Mouse (Mus musculus): ENCODE data around the gene Itga6. TPM values are rescaled to one million over a fixed set of nuclear protein-coding genes. Genes with fewer than 3 reads are reported as not detected.
"Not testable (repeated sequence)": the region's sequence is repeated elsewhere in the genome, so short reads cannot be mapped to it uniquely, and the experiment has no call there.

Itga6 gene
- polyA plus RNA-seq, 1 experiment from 2014 or later, result 97.5 TPM

GRCm38 (mm10) chr2:71708886-71709285 lies 36.5 kb upstream of the Itga6 start:
- Histone ChIP-seq H3K27ac (ENCODE audit: low read depth) (no peak overlapping the region), H3K4me3 (ENCODE audit: low read depth, low read length) (no peak overlapping the region), H3K27me3 (ENCODE audit: insufficient read depth, low read length) (no peaks in the 10 kb centered on the region), H3K4me1 (ENCODE audit: insufficient read depth) (no peaks in the 10 kb centered on the region), H3K4me2 (no peak overlapping the region), H3K36me3 (ENCODE audit: insufficient read depth) (no peaks in the 10 kb centered on the region), H3K9ac (no peak overlapping the region), H3K9me3 (ENCODE audit: low read depth, low read length) (no peaks in the 10 kb centered on the region)
- TF ChIP-seq CTCF (IDR thresholded peaks at IDR 0.05; ENCODE audit: low read depth), result no peak
- DNase-seq (no peak), ATAC-seq (ENCODE audit: insufficient read depth) (no peak)
- 79% methylated on average over 5 of the region's 5 CpGs for WGBS

- H3K27me3 ChIP-seq (ENCODE audit: insufficient read depth, low read length), result no peaks in the 10 kb centered on the region
- H3K36me3 ChIP-seq (ENCODE audit: insufficient read depth), result no peaks in the 10 kb centered on the region
- TF ChIP-seq CTCF (IDR thresholded peaks at IDR 0.05; ENCODE audit: low read depth), result no peak
- H3K9me3 ChIP-seq (ENCODE audit: low read depth, low read length), result no peaks in the 10 kb centered on the region
- no peak overlapping the region for H3K9ac ChIP-seq
- ATAC-seq (ENCODE audit: insufficient read depth), result no peak
- no peaks in the 10 kb centered on the region for H3K4me1 ChIP-seq (ENCODE audit: insufficient read depth)
- no peak for DNase-seq
- no peak overlapping the region for H3K4me3 ChIP-seq (ENCODE audit: low read depth, low read length)
- H3K27ac ChIP-seq (ENCODE audit: low read depth), result no peak overlapping the region
- 50% methylated on average over 2 of the region's 2 CpGs for WGBS
- H3K4me2 ChIP-seq, result no peak overlapping the region
These were observed 33.8 kb upstream of the Itga6 start for GRCm38 (mm10) chr2:71711640-71712039.

GRCm38 (mm10) chr2:71714416-71714815 lies 31.0 kb upstream of the Itga6 start:
- no peaks in the 10 kb centered on the region for H3K36me3 ChIP-seq (ENCODE audit: insufficient read depth)
- H3K4me1 ChIP-seq (ENCODE audit: insufficient read depth), result no peaks in the 10 kb centered on the region
- H3K4me3 ChIP-seq (ENCODE audit: low read depth, low read length), result no peak overlapping the region
- H3K27me3 ChIP-seq (ENCODE audit: insufficient read depth, low read length), result no peaks in the 10 kb centered on the region
- H3K4me2 ChIP-seq, result no peak overlapping the region
- no peaks in the 10 kb centered on the region for H3K9me3 ChIP-seq (ENCODE audit: low read depth, low read length)
- TF ChIP-seq CTCF (IDR thresholded peaks at IDR 0.05; ENCODE audit: low read depth), result no peak
- WGBS, result 87% methylated on average over 5 of the region's 5 CpGs
- H3K9ac ChIP-seq, result no peak overlapping the region
- no peak overlapping the region for H3K27ac ChIP-seq (ENCODE audit: low read depth)
- no peak for ATAC-seq (ENCODE audit: insufficient read depth)
- DNase-seq, result no peak

- Histone ChIP-seq H3K36me3 (ENCODE audit: insufficient read depth) (no peaks in the 10 kb centered on the region), H3K9me3 (ENCODE audit: low read depth, low read length) (no peaks in the 10 kb centered on the region), H3K4me2 (no peak overlapping the region), H3K4me1 (ENCODE audit: insufficient read depth) (no peaks in the 10 kb centered on the region), H3K27me3 (ENCODE audit: insufficient read depth, low read length) (no peaks in the 10 kb centered on the region), H3K4me3 (ENCODE audit: low read depth, low read length) (no peak overlapping the region), H3K27ac (ENCODE audit: low read depth) (no peak overlapping the region), H3K9ac (no peak overlapping the region)
- no peak for DNase-seq
- TF ChIP-seq CTCF (IDR thresholded peaks at IDR 0.05; ENCODE audit: low read depth), result no peak
- no peak for ATAC-seq (ENCODE audit: insufficient read depth)
- 35% methylated on average over 9 of the region's 9 CpGs for WGBS
These were observed 26.4 kb upstream of the Itga6 start for GRCm38 (mm10) chr2:71719005-71719386.

GRCm38 (mm10) chr2:71719387-71720034 lies 25.9 kb upstream of the Itga6 start:
- no peak for TF ChIP-seq CTCF (IDR thresholded peaks at IDR 0.05; ENCODE audit: low read depth)
- Histone ChIP-seq H3K4me1 (ENCODE audit: insufficient read depth) (no peaks in the 10 kb centered on the region; the same call in 1 of the 2 replicates), H3K4me3 (ENCODE audit: low read depth, low read length) (no peak overlapping the region), H3K36me3 (ENCODE audit: insufficient read depth) (no peaks in the 10 kb centered on the region), H3K27ac (ENCODE audit: low read depth) (peak overlapping the region; percentile 16; the same call in 1 of the 2 replicates), H3K27me3 (ENCODE audit: insufficient read depth, low read length) (no peaks in the 10 kb centered on the region), H3K9ac (peak overlapping the region; percentile 18; the same call in 1 of the 2 replicates), H3K9me3 (ENCODE audit: low read depth, low read length) (no peaks in the 10 kb centered on the region), H3K4me2 (no peak overlapping the region)
- no peak for ATAC-seq (ENCODE audit: insufficient read depth)
- 43% methylated on average over 5 of the region's 5 CpGs for WGBS
- DNase-seq, result no peak

- not testable (repeated sequence) for H3K27ac ChIP-seq (ENCODE audit: low read depth); H3K4me2 ChIP-seq; H3K27me3 ChIP-seq (ENCODE audit: insufficient read depth, low read length); H3K4me1 ChIP-seq (ENCODE audit: insufficient read depth); DNase-seq; H3K9ac ChIP-seq; ATAC-seq (ENCODE audit: insufficient read depth); H3K36me3 ChIP-seq (ENCODE audit: insufficient read depth); H3K4me3 ChIP-seq (ENCODE audit: low read depth, low read length); H3K9me3 ChIP-seq (ENCODE audit: low read depth, low read length)
- 53% methylated on average over 2 of the region's 2 CpGs for WGBS
These were observed 24.9 kb upstream of the Itga6 start for GRCm38 (mm10) chr2:71720556-71720955.

- no peak for TF ChIP-seq CTCF (IDR thresholded peaks at IDR 0.05; ENCODE audit: low read depth)
- ATAC-seq (ENCODE audit: insufficient read depth), result no peak
- H3K4me3 ChIP-seq (ENCODE audit: low read depth, low read length), result no peak overlapping the region
- no peaks in the 10 kb centered on the region; the same call in 1 of the 2 replicates for H3K4me1 ChIP-seq (ENCODE audit: insufficient read depth)
- no peaks in the 10 kb centered on the region for H3K27me3 ChIP-seq (ENCODE audit: insufficient read depth, low read length)
- no peak overlapping the region for H3K9ac ChIP-seq
- no peaks in the 10 kb centered on the region for H3K9me3 ChIP-seq (ENCODE audit: low read depth, low read length)
- WGBS, result 63% methylated on average over 5 of the region's 5 CpGs
- no peaks in the 10 kb centered on the region for H3K36me3 ChIP-seq (ENCODE audit: insufficient read depth)
- DNase-seq, result no peak
- no peak overlapping the region for H3K4me2 ChIP-seq
- H3K27ac ChIP-seq (ENCODE audit: low read depth), result no peak overlapping the region
These were observed 22.5 kb upstream of the Itga6 start for GRCm38 (mm10) chr2:71722913-71723312.

Measured in lung, embryonic 14.5 days (tissue).